Mouse (Mus musculus): ENCODE measurements around the gene Scn11a. TPM values are rescaled to one million over a fixed set of nuclear protein-coding genes. Genes with fewer than 3 reads are reported as not detected.

Scn11a gene
- polyA plus RNA-seq, 1 experiment, result 0.03 TPM

- peaks cover 3% of the 10 kb centered on the region; the same call in 1 of the 2 replicates for H3K4me1 ChIP-seq (ENCODE audit: control insufficient read depth, insufficient read depth, low read length)
- 46% methylated on average over 5 of the region's 5 CpGs for WGBS
- H3K4me3 ChIP-seq (ENCODE audit: insufficient read depth, low read depth, low read length), result no peak overlapping the region
- H3K27ac ChIP-seq (ENCODE audit: insufficient read depth, low read depth, low read length), result no peak overlapping the region
- H3K27me3 ChIP-seq (replicated peaks; ENCODE audit: control insufficient read depth, insufficient read depth, low read length), result no peaks in the 10 kb centered on the region
- no peak for DNase-seq
- TF ChIP-seq CTCF (conservative IDR thresholded peaks at IDR 0.05; ENCODE audit: insufficient read depth, insufficient read length, low read depth, low read length) (no peak), POLR2A (IDR thresholded peaks at IDR 0.05; ENCODE audit: low read depth, low read length) (no peak)
- H3K36me3 ChIP-seq (ENCODE audit: control insufficient read depth, insufficient read depth, low read length), result no peaks in the 10 kb centered on the region
Measured at GRCm38 (mm10) chr9:119844724-119845123, 19.5 kb upstream of the Scn11a start.

- TF ChIP-seq CTCF (conservative IDR thresholded peaks at IDR 0.05; ENCODE audit: insufficient read depth, insufficient read length, low read depth, low read length) (no peak), POLR2A (IDR thresholded peaks at IDR 0.05; ENCODE audit: low read depth, low read length) (no peak)
- no peak for DNase-seq
- no peaks in the 10 kb centered on the region for H3K36me3 ChIP-seq (ENCODE audit: control insufficient read depth, insufficient read depth, low read length)
- no peaks in the 10 kb centered on the region for H3K27me3 ChIP-seq (replicated peaks; ENCODE audit: control insufficient read depth, insufficient read depth, low read length)
- WGBS, result 75% methylated on average over 4 of the region's 4 CpGs
- H3K4me3 ChIP-seq (ENCODE audit: insufficient read depth, low read depth, low read length), result no peak overlapping the region
- H3K4me1 ChIP-seq (ENCODE audit: control insufficient read depth, insufficient read depth, low read length), result peaks cover 3% of the 10 kb centered on the region; the same call in 1 of the 2 replicates
- no peak overlapping the region for H3K27ac ChIP-seq (ENCODE audit: insufficient read depth, low read depth, low read length)
Measured at GRCm38 (mm10) chr9:119843549-119843948, 18.3 kb upstream of the Scn11a start.

GRCm38 (mm10) chr9:119842541-119843169 lies 17.4 kb upstream of the Scn11a start:
- no peaks in the 10 kb centered on the region for H3K27me3 ChIP-seq (replicated peaks; ENCODE audit: control insufficient read depth, insufficient read depth, low read length)
- 36% methylated on average over 4 of the region's 4 CpGs for WGBS
- DNase-seq, result no peak
- peaks cover 3% of the 10 kb centered on the region; the same call in 1 of the 2 replicates for H3K4me1 ChIP-seq (ENCODE audit: control insufficient read depth, insufficient read depth, low read length)
- no peak for TF ChIP-seq CTCF (conservative IDR thresholded peaks at IDR 0.05; ENCODE audit: insufficient read depth, insufficient read length, low read depth, low read length)
- no peak for TF ChIP-seq POLR2A (IDR thresholded peaks at IDR 0.05; ENCODE audit: low read depth, low read length)
- no peaks in the 10 kb centered on the region for H3K36me3 ChIP-seq (ENCODE audit: control insufficient read depth, insufficient read depth, low read length)
- H3K27ac ChIP-seq (ENCODE audit: insufficient read depth, low read depth, low read length), result peak overlapping the region; percentile 63
- H3K4me3 ChIP-seq (ENCODE audit: insufficient read depth, low read depth, low read length), result no peak overlapping the region

- 24% methylated on average over 6 of the region's 6 CpGs for WGBS
- H3K36me3 ChIP-seq (ENCODE audit: control insufficient read depth, insufficient read depth, low read length), result no peaks in the 10 kb centered on the region
- H3K27ac ChIP-seq (ENCODE audit: insufficient read depth, low read depth, low read length), result peak overlapping the region; percentile 63
- TF ChIP-seq POLR2A (IDR thresholded peaks at IDR 0.05; ENCODE audit: low read depth, low read length) (no peak), CTCF (conservative IDR thresholded peaks at IDR 0.05; ENCODE audit: insufficient read depth, insufficient read length, low read depth, low read length) (no peak)
- peaks cover 3% of the 10 kb centered on the region; the same call in 1 of the 2 replicates for H3K4me1 ChIP-seq (ENCODE audit: control insufficient read depth, insufficient read depth, low read length)
- H3K4me3 ChIP-seq (ENCODE audit: insufficient read depth, low read depth, low read length), result no peak overlapping the region
- no peaks in the 10 kb centered on the region for H3K27me3 ChIP-seq (replicated peaks; ENCODE audit: control insufficient read depth, insufficient read depth, low read length)
- DNase-seq, result peak; percentile 84
Measured at GRCm38 (mm10) chr9:119842091-119842490, 16.8 kb upstream of the Scn11a start.

- H3K36me3 ChIP-seq (ENCODE audit: control insufficient read depth, insufficient read depth, low read length), result no peaks in the 10 kb centered on the region
- TF ChIP-seq POLR2A (IDR thresholded peaks at IDR 0.05; ENCODE audit: low read depth, low read length), result no peak
- TF ChIP-seq CTCF (conservative IDR thresholded peaks at IDR 0.05; ENCODE audit: insufficient read depth, insufficient read length, low read depth, low read length), result no peak
- H3K27me3 ChIP-seq (replicated peaks; ENCODE audit: control insufficient read depth, insufficient read depth, low read length), result no peaks in the 10 kb centered on the region
- peaks cover 4% of the 10 kb centered on the region; the same call in 1 of the 2 replicates for H3K4me1 ChIP-seq (ENCODE audit: control insufficient read depth, insufficient read depth, low read length)
- H3K4me3 ChIP-seq (ENCODE audit: insufficient read depth, low read depth, low read length), result no peak overlapping the region
- 73% methylated on average over 6 of the region's 6 CpGs for WGBS
- no peak for DNase-seq
- H3K27ac ChIP-seq (ENCODE audit: insufficient read depth, low read depth, low read length), result no peak overlapping the region
Measured at GRCm38 (mm10) chr9:119841159-119841558, 15.9 kb upstream of the Scn11a start.

- H3K27me3 ChIP-seq (replicated peaks; ENCODE audit: control insufficient read depth, insufficient read depth, low read length), result no peaks in the 10 kb centered on the region
- peak; percentile 77 for DNase-seq
- H3K27ac ChIP-seq (ENCODE audit: insufficient read depth, low read depth, low read length), result peak overlapping the region; percentile 66
- no peak overlapping the region for H3K4me3 ChIP-seq (ENCODE audit: insufficient read depth, low read depth, low read length)
- WGBS, result 29% methylated on average over 9 of the region's 9 CpGs
- no peaks in the 10 kb centered on the region for H3K36me3 ChIP-seq (ENCODE audit: control insufficient read depth, insufficient read depth, low read length)
- H3K4me1 ChIP-seq (ENCODE audit: control insufficient read depth, insufficient read depth, low read length), result peaks cover 15% of the 10 kb centered on the region; the same call in 1 of the 2 replicates
- TF ChIP-seq CTCF (conservative IDR thresholded peaks at IDR 0.05; ENCODE audit: insufficient read depth, insufficient read length, low read depth, low read length) (no peak), POLR2A (IDR thresholded peaks at IDR 0.05; ENCODE audit: low read depth, low read length) (no peak)
Measured at GRCm38 (mm10) chr9:119835581-119836125, 10.4 kb upstream of the Scn11a start.

- WGBS, result 86% methylated on average over 2 of the region's 2 CpGs
- no peaks in the 10 kb centered on the region for H3K36me3 ChIP-seq (ENCODE audit: control insufficient read depth, insufficient read depth, low read length)
- no peak for DNase-seq
Measured at GRCm38 (mm10) chr9:119831001-119831400, 5.7 kb upstream of the Scn11a start.

More at GRCm38 (mm10) chr9:119831001-119831400, 5.7 kb upstream of the Scn11a start:
- H3K4me1 ChIP-seq (ENCODE audit: control insufficient read depth, insufficient read depth, low read length), result peaks cover 12% of the 10 kb centered on the region; the same call in 1 of the 2 replicates
- no peak overlapping the region for H3K27ac ChIP-seq (ENCODE audit: insufficient read depth, low read depth, low read length)
- no peak for TF ChIP-seq CTCF (conservative IDR thresholded peaks at IDR 0.05; ENCODE audit: insufficient read depth, insufficient read length, low read depth, low read length)
- no peak for TF ChIP-seq POLR2A (IDR thresholded peaks at IDR 0.05; ENCODE audit: low read depth, low read length)
- H3K4me3 ChIP-seq (ENCODE audit: insufficient read depth, low read depth, low read length), result no peak overlapping the region
- H3K27me3 ChIP-seq (replicated peaks; ENCODE audit: control insufficient read depth, insufficient read depth, low read length), result no peaks in the 10 kb centered on the region
